Mouse (Mus musculus) ES-CJ7 (cell line): ENCODE measurements around the gene 1700086D15Rik.
A peak's percentile ranks its signal among the peaks of the same experiment; 100 is the strongest.

Experiments
- DNase-seq: peaks from one replicate; pipeline ENCODE4 v3.0.0; 2011; ENCODE audit warnings: low read depth, low spot score

1700086D15Rik gene

DNA sequence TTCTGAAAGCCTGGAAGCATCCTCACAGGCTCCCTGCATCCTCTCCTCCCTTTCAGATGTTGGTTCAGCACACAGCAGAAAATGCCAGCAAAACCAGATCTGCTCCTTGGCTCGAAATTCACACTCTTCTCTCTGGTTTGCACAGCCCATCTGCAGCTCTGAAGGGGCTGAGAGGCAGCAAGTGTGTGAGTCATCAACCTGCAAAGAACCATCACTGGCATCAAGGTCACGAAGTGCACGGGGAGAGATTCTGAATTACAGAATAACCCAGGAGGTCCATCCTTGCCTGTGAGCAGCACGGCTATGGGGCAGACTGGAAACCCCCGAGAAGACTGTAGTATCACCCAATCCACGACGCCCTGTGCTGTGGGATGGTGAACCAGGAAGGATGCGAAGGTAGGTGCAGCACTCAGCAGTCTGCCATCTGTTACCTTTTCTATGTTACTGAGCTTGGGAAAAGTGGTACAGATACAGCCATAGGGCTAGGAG is 24.4 kb downstream of the 1700086D15Rik start:
- DNase-seq: no peak

GRCm38 (mm10) chr11:65133661-65134060 is 26.0 kb downstream of the 1700086D15Rik start:
- DNase-seq: no peak

- DNase-seq: peak; percentile 44
Measured at GRCm38 (mm10) chr11:65129110-65129509, 30.6 kb downstream of the 1700086D15Rik start.

DNA sequence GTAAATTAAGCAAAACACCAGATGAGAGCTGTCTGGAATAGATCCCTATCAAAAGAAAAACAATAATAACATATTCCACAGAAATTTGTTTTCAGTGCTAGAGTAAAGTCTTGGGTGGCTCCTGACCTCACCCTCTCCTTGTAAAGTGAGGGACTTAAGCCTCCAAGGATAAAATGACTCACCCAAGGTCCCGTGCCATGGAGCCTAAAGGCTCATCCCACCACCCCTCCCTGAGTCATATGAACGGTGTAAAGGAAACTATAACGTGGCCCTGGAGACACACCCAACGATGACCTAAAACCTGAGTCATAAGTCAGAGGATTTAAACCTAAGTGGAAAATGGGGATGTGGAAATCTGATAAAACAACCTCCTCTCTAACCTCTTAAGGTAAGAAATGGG is 31.0 kb downstream of the 1700086D15Rik start:
- DNase-seq: no peak

DNA sequence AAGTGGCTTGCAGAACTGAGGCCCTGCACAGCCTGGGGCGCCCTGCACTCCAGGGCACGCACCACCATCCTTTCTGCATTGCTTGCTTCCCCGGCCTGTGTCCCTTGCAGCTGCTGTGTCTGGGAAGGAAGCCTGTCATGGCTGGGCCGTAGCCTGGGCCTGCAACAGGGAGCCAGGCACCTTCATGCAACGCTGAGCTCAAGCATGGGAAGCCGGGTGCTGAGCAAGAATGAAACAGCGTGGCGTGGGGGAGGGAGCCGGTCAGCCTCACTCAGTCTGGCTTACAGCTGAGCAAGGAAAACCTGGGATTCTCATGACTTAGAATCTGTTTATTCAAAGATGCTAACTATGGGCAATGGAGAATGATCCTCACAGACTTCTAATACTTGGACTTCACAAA is 33.1 kb downstream of the 1700086D15Rik start:
- DNase-seq: no peak

- DNase-seq: no peak
Measured at GRCm38 (mm10) chr11:65124913-65125418, 34.7 kb downstream of the 1700086D15Rik start.

- DNase-seq: no peak
Measured at GRCm38 (mm10) chr11:65120276-65120675, 39.4 kb downstream of the 1700086D15Rik start.

DNA sequence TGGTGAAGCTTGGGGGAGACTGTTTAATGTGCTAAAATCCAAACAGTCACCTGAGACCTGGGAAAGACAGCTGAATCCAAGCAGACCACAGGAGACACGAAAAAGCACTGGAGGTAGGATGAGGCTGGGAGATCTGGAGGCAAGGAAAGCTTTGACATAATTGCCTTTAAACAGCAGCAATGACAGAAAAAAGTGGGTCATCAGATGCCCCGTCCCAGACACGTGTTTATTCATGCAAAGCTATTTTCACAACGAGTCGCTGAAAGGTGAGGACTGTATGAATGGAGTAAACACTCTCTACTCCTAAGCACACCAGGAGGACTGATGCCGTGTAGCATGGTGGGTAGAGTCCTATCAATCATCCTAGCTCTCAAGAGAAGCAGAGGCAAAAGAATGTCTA is 43.9 kb downstream of the 1700086D15Rik start:
- no peak for DNase-seq

DNA sequence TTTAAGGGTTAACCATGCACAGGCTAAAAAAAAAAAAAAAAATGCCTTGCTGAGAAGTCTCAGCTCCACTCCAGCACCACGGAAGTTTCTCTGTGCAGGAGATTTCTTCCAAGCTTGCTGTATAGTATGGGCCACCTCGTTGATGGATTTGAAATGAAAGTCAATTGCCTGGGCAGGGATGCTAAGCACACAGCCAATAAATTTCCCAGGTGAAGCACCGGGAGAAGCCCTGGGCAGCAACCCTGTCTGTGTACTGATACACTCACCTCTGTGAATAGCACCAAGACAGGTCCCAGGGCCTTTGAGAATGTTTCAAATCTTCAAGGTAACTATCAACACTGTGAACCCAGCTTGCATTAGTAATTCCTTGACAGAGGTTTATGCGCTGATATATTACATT is 47.6 kb downstream of the 1700086D15Rik start:
- no peak for DNase-seq

- DNase-seq: no peak
Measured at GRCm38 (mm10) chr11:65111651-65112050, 48.0 kb downstream of the 1700086D15Rik start.

DNA sequence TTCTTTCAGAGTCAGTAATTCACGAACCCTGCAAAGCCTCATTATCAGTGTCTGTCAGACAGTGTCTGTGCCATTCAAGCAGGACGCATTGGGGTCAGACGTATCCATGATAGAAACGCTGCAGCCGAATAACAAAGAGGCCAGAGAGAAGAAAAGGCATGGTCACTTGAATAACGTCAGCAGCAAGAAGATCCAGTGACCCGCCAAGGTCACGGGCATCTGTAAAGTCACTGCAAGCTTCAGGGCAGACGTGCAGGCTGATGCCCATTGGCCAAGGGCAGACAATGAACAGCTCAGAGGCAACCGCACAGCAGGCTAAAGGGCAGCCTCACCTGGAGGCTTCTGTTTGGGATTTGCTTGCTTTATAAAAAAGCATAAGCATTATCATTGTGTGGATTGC is 49.6 kb downstream of the 1700086D15Rik start:
- peak; percentile 61 for DNase-seq

GRCm38 (mm10) chr11:65107734-65108171 is 51.9 kb downstream of the 1700086D15Rik start:
- DNase-seq: no peak

- no peak for DNase-seq
Measured at GRCm38 (mm10) chr11:65107151-65107550, 52.5 kb downstream of the 1700086D15Rik start.

DNA sequence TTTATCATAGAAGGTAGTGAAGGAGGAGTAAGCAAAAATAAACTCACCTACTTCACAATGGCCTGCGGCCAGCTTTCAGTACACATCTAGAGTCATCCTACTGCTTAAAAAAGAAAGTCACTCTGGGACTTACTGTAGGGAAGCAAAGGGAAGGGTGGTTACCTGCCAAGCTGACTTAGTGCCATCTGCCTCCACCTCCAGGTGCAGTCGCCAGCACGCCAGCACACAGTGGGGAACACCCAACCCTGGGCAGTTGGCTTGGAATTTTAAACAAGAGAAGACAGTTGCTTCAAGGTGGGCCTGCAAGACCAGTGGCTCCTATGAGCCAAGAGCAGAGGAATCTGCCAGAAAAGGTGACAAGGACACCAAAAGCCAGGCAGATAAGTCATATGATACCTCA is 55.6 kb downstream of the 1700086D15Rik start:
- no peak for DNase-seq
